Mouse (Mus musculus) heart, postnatal 0 days (tissue): ENCODE data around the gene Lcp2. TPM values are rescaled to one million over a fixed set of nuclear protein-coding genes. Genes with fewer than 3 reads are reported as not detected.
A peak's percentile ranks its signal among the peaks of the same experiment; 100 is the strongest.

Experiments used
- ATAC-seq: fragments of 200-750 bp; cut with Nextera tagmentation; 2 replicates; pipeline ENCODE4 v1.8.0; 2017; ENCODE audit warnings: low read depth, moderate number of reproducible peaks, moderate library complexity; ENCODE audit not compliant: insufficient read depth
- DNase-seq: peaks from one replicate; pipeline ENCODE4 v3.0.0-alpha.2; 2016; ENCODE audit warnings: low spot score
- H3K27ac ChIP-seq: fragments of 300-500 bp; sonication (generic); 2 replicates; pipeline ENCODE4 v1.5.1; 2014; ENCODE audit warnings: low read depth, mild to moderate bottlenecking
- H3K27me3 ChIP-seq: fragments of 300-500 bp; sonication (generic); 2 replicates; pipeline ENCODE4 v1.6.1; 2014; ENCODE audit warnings: low read length, mixed read lengths; ENCODE audit not compliant: control insufficient read depth, insufficient read depth
- H3K36me3 ChIP-seq: fragments of 300-500 bp; sonication (generic); replicated peaks from 2 replicates; pipeline ENCODE4 v1.6.1; 2014; ENCODE audit warnings: low read length, mixed read lengths; ENCODE audit not compliant: control insufficient read depth, insufficient read depth
- H3K4me1 ChIP-seq: fragments of 300-500 bp; sonication (generic); 2 replicates; pipeline ENCODE4 v1.6.1; 2014; ENCODE audit warnings: antibody characterized with exemption; ENCODE audit not compliant: control insufficient read depth, insufficient read depth
- H3K4me2 ChIP-seq: fragments of 300-500 bp; sonication (generic); 2 replicates; pipeline ENCODE4 v1.6.1; 2014; ENCODE audit warnings: low read depth, mild to moderate bottlenecking, low read length, moderate library complexity
- H3K4me3 ChIP-seq: fragments of 300-500 bp; sonication (generic); 2 replicates; pipeline ENCODE4 v1.5.1; 2014; ENCODE audit warnings: low read depth, low read length
- H3K9ac ChIP-seq: fragments of 300-500 bp; sonication (generic); replicated peaks from 2 replicates; pipeline ENCODE4 v1.6.1; 2014; ENCODE audit warnings: low read depth, low read length, mixed read lengths
- H3K9me3 ChIP-seq: fragments of 300-500 bp; sonication (generic); replicated peaks from 2 replicates; pipeline ENCODE4 v1.6.1; 2016; ENCODE audit warnings: low read length; ENCODE audit not compliant: control insufficient read depth
- CTCF ChIP-seq: IDR thresholded peaks from 2 replicates; pipeline ENCODE4 v1.5.1; 2016; ENCODE audit warnings: antibody characterized with exemption, control low read depth, low read depth
- EP300 ChIP-seq: IDR thresholded peaks from 2 replicates; pipeline ENCODE4 v1.6.1; 2016; ENCODE audit warnings: antibody characterized with exemption, low read depth
- WGBS: fragments of 180-500 bp; shearing (Covaris S2); extraction: QIAGEN DNeasy Blood & Tissue Kit; methylation state at CpG from one replicate; pipeline ENCODE4 v1.1.7; 2014; 5-methylcytosine and 5-hydroxymethylcytosine counted together
- polyA plus RNA-seq: library from polyadenylated mRNA; unstranded; fragments of >200 nt; fragmentation: Nextera tagmentation; extraction: Ambion mirVana; gene quantifications from 2 replicates; pipeline ENCODE4 v1.2.1, GENCODE M21; 2015
- total RNA-seq: library from RNA; depleted of rRNA; stranded (reverse); fragments of >200 nt; gene quantifications from 2 replicates; pipeline ENCODE4 v1.2.3, GENCODE M21; 2014; ENCODE audit warnings: low replicate concordance

Lcp2 gene
- total and polyA plus RNA-seq, 2 experiments from 2014 or later, result 0.08 to 0.63 TPM

GRCm38 (mm10) chr11:34007616-34008015 lies 39.1 kb upstream of the Lcp2 start:
- Histone ChIP-seq H3K36me3 (no peaks in the 10 kb centered on the region), H3K27me3 (no peaks in the 10 kb centered on the region), H3K27ac (no peak overlapping the region), H3K4me3 (no peak overlapping the region), H3K9ac (no peak overlapping the region), H3K9me3 (no peaks in the 10 kb centered on the region), H3K4me2 (no peak overlapping the region), H3K4me1 (no peaks in the 10 kb centered on the region)
- ATAC-seq (no peak), DNase-seq (no peak)
- 67% methylated on average over 2 of the region's 2 CpGs for WGBS
- TF ChIP-seq CTCF, result no peak
- no peak for TF ChIP-seq EP300

GRCm38 (mm10) chr11:34008214-34008613 lies 38.5 kb upstream of the Lcp2 start:
- TF ChIP-seq EP300, result no peak
- TF ChIP-seq CTCF, result no peak
- H3K4me1 ChIP-seq, result no peaks in the 10 kb centered on the region
- peak overlapping the region; percentile 9; the same call in 1 of the 2 replicates for H3K4me2 ChIP-seq
- no peak overlapping the region for H3K4me3 ChIP-seq
- WGBS, result 67% methylated on average over 11 of the region's 11 CpGs
- H3K27me3 ChIP-seq, result no peaks in the 10 kb centered on the region
- H3K9ac ChIP-seq, result no peak overlapping the region
- H3K9me3 ChIP-seq, result no peaks in the 10 kb centered on the region
- DNase-seq (no peak), ATAC-seq (no peak)
- peak overlapping the region; percentile 21; the same call in 1 of the 2 replicates for H3K27ac ChIP-seq
- no peaks in the 10 kb centered on the region for H3K36me3 ChIP-seq

GRCm38 (mm10) chr11:34008702-34009101 lies 38.0 kb upstream of the Lcp2 start:
- Histone ChIP-seq H3K4me1 (no peaks in the 10 kb centered on the region), H3K9ac (no peak overlapping the region), H3K27ac (peak overlapping the region; percentile 21; the same call in 1 of the 2 replicates), H3K4me2 (peak overlapping the region; percentile 9; the same call in 1 of the 2 replicates), H3K4me3 (no peak overlapping the region), H3K9me3 (no peaks in the 10 kb centered on the region), H3K27me3 (no peaks in the 10 kb centered on the region), H3K36me3 (no peaks in the 10 kb centered on the region)
- ATAC-seq (no peak), DNase-seq (peak; percentile 22)
- WGBS, result 31% methylated on average over 9 of the region's 9 CpGs
- TF ChIP-seq CTCF (peak; percentile 64), EP300 (no peak)

GRCm38 (mm10) chr11:34009316-34010087 lies 37.2 kb upstream of the Lcp2 start:
- no peaks in the 10 kb centered on the region for H3K9me3 ChIP-seq
- ATAC-seq (no peak), DNase-seq (no peak)
- H3K27ac ChIP-seq, result peak overlapping the region; percentile 62; the same call in 1 of the 2 replicates
- no peak for TF ChIP-seq EP300
- no peak for TF ChIP-seq CTCF
- H3K4me3 ChIP-seq, result no peak overlapping the region
- H3K4me2 ChIP-seq, result no peak overlapping the region
- H3K9ac ChIP-seq, result no peak overlapping the region
- H3K27me3 ChIP-seq, result no peaks in the 10 kb centered on the region
- WGBS, result 72% methylated on average over 12 of the region's 12 CpGs
- H3K36me3 ChIP-seq, result no peaks in the 10 kb centered on the region
- no peaks in the 10 kb centered on the region for H3K4me1 ChIP-seq

- no peak for DNase-seq
- Histone ChIP-seq H3K4me2 (no peak overlapping the region), H3K36me3 (no peaks in the 10 kb centered on the region), H3K4me1 (no peaks in the 10 kb centered on the region), H3K27me3 (no peaks in the 10 kb centered on the region), H3K9me3 (no peaks in the 10 kb centered on the region), H3K9ac (no peak overlapping the region), H3K4me3 (no peak overlapping the region), H3K27ac (peak overlapping the region; percentile 62)
- WGBS, result 51% methylated on average over 7 of the region's 7 CpGs
- TF ChIP-seq CTCF (no peak), EP300 (no peak)
- ATAC-seq, result no peak; the same call in 1 of the 2 replicates
These were observed 36.4 kb upstream of the Lcp2 start for GRCm38 (mm10) chr11:34010133-34010858.
